Mouse (Mus musculus) embryo, embryonic 10 days (tissue): ENCODE results near the gene Cr2.
"Not testable (repeated sequence)": the region's sequence is repeated elsewhere in the genome, so short reads cannot be mapped to it uniquely, and the experiment has no call there.

Experiments used
- DNase-seq: peaks from one replicate; pipeline ENCODE4 v3.0.0-alpha.2; 2015; ENCODE audit warnings: low spot score

Cr2 gene

GRCm38 (mm10) chr1:195175980-195176931, at the start of gene Cr2:
Gene Cr2 (minus strand): TSS chr1:195176716.
- DNase-seq: peak; percentile 90

DNA sequence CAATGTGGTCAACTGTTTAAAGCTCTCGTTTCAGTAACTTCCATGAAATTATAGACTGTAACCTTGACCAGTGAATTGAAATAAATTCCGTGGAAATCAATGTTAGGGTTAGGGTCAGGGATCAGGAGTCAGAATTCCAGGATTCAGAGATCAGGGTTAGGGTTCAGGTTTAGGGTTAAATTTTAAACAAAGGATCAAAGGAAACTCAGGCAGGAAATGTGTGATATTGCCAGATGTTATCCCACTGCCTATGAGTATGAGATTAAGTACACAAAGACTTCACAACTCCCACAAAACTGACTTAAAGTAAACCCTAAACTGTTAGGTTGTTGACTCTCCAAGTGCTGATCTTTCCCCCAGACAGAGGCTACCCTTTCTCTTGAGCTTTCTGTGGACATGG, 45.3 kb upstream of the Cr2 start:
- DNase-seq: no peak

GRCm38 (mm10) chr1:195212851-195213250, 36.3 kb upstream of the Cr2 start:
- not testable (repeated sequence) for DNase-seq

DNA sequence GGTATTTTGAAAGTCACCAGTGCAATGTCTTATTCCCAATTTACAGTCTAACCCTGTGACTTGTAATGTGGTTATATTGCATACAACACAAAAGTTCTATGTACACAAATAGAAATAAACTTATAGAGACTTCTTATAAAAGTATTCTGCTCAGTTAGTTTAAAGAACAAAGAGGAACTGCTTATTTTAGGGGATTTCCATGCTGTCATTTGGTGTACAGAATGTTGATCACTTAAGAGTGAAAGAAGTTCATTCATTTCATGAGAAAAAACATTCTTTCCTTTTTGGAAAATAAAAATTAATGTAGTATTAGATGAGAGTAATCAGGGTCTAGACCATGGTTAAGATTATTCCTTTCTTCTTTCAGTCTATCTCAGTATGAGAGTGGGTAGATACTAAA, 8.2 kb upstream of the Cr2 start:
- no peak for DNase-seq

DNA sequence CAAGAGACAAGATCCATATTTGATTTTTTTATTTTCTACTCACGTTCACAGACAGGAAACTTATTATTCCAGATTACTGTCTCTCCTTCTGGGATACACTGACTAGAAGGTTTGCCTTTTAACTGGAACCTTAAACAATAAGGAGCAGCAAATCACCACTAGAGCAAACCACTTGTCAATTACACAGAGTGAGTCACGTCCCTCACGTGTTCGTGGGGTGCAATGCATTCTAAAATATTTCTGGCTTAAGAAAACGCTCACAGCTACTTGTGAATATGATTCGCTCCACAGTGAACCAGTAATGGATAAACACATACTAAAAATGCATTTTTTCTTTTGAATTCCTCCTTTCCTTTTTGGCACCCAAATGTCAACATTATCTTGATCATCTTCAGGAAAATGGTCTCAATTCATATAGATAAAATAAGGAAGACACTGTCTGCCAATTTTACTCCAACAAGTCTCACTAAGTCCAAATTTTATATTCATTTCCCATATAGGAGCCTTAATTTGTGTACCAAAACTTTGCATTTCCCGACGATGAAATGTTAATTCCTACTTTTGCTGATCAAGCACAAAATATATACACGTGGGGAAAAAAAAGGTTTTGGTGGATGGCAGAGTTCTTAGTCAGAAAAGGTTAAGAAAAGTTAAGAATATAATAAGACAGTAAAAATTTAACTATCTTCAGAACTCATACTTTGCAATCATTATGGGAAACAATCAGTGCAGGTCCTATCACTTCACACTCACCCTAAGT, 11.3 kb downstream of the Cr2 start:
- no peak for DNase-seq

GRCm38 (mm10) chr1:195132070-195132469, 44.4 kb downstream of the Cr2 start:
- DNase-seq: no peak

- no peak for DNase-seq
Measured at GRCm38 (mm10) chr1:195131675-195132015, 44.9 kb downstream of the Cr2 start.

- peak; percentile 95 for DNase-seq
Measured at GRCm38 (mm10) chr1:195130953-195131674, 45.4 kb downstream of the Cr2 start, which contains the start of gene Cr1l. Gene Cr1l (minus strand): TSS chr1:195131586.

DNA sequence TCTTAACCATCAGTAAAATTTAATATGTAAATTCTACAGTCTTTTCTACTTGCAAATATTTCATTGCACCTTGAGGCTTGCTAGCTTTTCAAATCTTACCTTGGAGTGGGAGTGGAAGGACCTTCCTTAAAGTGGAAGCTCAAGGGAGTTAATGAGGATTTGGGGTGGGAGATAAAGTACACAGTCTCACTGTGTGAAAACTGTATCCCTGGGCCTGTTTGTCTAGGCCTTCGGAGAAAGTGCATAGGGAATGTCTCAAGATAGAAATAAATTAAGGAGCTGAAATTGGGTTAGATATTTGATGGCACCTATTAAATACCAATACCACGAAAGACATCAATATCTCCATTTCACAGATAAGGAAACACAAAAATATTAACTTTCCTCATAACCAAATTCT, 46.0 kb downstream of the Cr2 start:
- no peak for DNase-seq

DNA sequence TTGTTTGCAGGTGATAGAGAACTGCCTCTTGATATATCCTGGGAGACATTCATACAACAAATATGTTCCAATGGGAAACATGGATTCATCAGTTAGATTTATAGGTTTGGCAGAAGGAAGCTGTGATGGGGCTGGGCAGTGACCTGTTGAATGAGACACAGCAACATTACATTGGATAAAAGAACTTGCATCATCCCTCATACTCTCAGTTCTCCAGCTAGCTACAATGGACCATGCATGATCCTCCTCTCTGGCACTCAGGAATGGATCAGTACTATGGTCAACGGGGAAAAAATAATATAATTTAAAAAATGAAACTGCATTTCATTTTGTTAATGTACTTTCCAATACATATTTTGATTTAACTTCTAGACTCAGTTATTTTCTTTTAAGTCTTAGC, 46.6 kb downstream of the Cr2 start:
- DNase-seq: no peak

DNA sequence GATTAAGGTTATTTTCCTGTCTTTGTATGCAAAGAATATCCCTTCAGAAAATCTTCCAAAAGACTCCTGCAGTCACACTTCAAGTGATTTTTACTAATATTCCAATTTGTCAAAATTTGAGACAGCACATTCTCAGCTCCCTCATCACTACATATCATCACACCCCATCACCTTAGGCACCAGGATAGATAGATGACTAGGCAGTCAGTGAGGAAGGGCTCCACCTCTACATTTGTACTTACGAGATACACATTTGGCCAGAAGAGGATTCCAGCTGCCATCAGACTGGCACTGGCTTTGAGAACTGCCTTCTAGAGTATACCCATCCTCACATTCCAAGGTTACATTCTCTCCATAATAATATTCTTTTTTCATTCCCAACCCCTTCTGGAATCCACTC, 62.1 kb downstream of the Cr2 start:
- DNase-seq: no peak

GRCm38 (mm10) chr1:195113621-195114020, 62.9 kb downstream of the Cr2 start:
- no peak for DNase-seq

DNA sequence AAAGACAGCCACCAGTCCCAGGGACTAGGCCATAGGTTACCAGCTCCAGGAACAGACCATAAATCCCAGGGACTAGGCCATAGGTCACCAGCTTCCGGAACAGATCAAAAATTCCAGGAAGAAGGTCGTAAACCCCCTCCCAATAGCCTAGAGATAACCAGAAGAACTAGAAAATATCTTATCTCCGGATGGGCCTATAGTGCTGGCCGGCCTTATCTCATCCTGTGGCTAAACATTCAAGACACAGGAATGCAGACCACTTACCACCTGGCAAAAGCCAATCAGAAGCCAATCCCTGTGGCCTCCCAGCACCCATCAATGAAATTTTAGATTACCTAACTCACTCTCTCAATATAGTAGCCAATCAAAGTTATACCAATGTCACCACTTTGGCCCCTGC, 75.8 kb downstream of the Cr2 start:
- DNase-seq: no peak

DNA sequence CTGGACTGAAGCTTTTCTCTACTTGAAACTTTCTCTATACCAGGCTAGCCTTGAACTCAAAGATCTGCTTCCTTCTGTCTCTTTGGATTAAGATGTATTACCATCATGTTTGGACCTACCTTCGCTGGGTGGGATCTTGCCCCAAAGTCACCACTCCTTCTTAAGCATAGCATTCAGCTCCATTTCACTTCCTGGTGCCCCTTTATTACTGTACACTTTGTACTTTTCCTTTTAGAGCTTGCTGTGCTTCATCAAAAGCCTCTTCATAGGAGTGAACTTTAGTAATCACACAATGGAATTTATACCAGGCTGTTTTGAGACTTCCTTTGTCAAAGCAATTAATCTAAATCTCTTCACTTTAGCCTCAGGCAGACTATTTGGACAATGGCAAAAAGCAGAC, 78.5 kb downstream of the Cr2 start:
- DNase-seq: no peak

GRCm38 (mm10) chr1:195092220-195092720, 84.2 kb downstream of the Cr2 start, which contains the start of gene Cd46:
Gene Cd46 (minus strand): TSS chr1:195092249.
- DNase-seq: peak; percentile 93

- no peak for DNase-seq
Measured at GRCm38 (mm10) chr1:195091699-195092219, 84.8 kb downstream of the Cr2 start.
